Mouse (Mus musculus): ENCODE measurements at regions not wholly inside any gene's neighbourhood (a gene's known extent, or its start where the extent isn't known, plus 50 kb on each side); places are given as distances from the start of the nearest gene placed in this dataset.

GRCm38 (mm10) chr9:101690402-101690861, 171.2 kb upstream of the 9630041A04Rik start:
- no peak for TF ChIP-seq CTCF (IDR thresholded peaks at IDR 0.05; ENCODE audit: low read depth)
- no peak for TF ChIP-seq EP300 (IDR thresholded peaks at IDR 0.05; ENCODE audit: low read depth)
